Mouse (Mus musculus): ENCODE data around the gene Epb42.
"Not testable (repeated sequence)": the region's sequence is repeated elsewhere in the genome, so short reads cannot be mapped to it uniquely, and the experiment has no call there.

Epb42 gene

GRCm38 (mm10) chr2:121036733-121037341 lies at the start of gene Epb42:
TSS of gene Epb42 (minus strand) at chr2:121037072.
- in situ Hi-C loops (cut with MboI; ENCODE audit: low pct_unique_long_range_greater_than_20kb in 1 of 2, low sequenced_read_pairs in 2 of 2, unreplicated experiment in 1 of 2) = no loop called here

GRCm38 (mm10) chr2:121085480-121086185 lies 48.8 kb upstream of the Epb42 start, which contains the start of gene Tgm5:
TSS of gene Tgm5 (minus strand) at chr2:121085841.
- in situ Hi-C loops (cut with MboI; ENCODE audit: low pct_unique_long_range_greater_than_20kb in 1 of 2, low sequenced_read_pairs in 2 of 2, unreplicated experiment in 1 of 2) = loop anchor here in 1 of 2 experiments (10.0 kb wide), 1 partner anchor 101 kb away; no protein-coding TSS in a partner anchor

- in situ Hi-C loops (cut with MboI; ENCODE audit: low pct_unique_long_range_greater_than_20kb in 1 of 2, low sequenced_read_pairs in 2 of 2, unreplicated experiment in 1 of 2) = loop anchor here in 1 of 2 experiments (10.0 kb wide), 1 partner anchor 98 kb away; no protein-coding TSS in a partner anchor
These were observed 45.8 kb upstream of the Epb42 start for GRCm38 (mm10) chr2:121082626-121083025.

- in situ Hi-C loops (cut with MboI; ENCODE audit: low pct_unique_long_range_greater_than_20kb in 1 of 2, low sequenced_read_pairs in 2 of 2, unreplicated experiment in 1 of 2) = no loop called here
These were observed 37.9 kb upstream of the Epb42 start for GRCm38 (mm10) chr2:121074747-121075146.

GRCm38 (mm10) chr2:121071871-121072270 lies 35.0 kb upstream of the Epb42 start:
- in situ Hi-C loops (cut with MboI; ENCODE audit: low pct_unique_long_range_greater_than_20kb in 1 of 2, low sequenced_read_pairs in 2 of 2, unreplicated experiment in 1 of 2) = no loop called here

- in situ Hi-C loops (cut with MboI; ENCODE audit: low pct_unique_long_range_greater_than_20kb in 1 of 2, low sequenced_read_pairs in 2 of 2, unreplicated experiment in 1 of 2) = no loop called here
These were observed 32.6 kb upstream of the Epb42 start for GRCm38 (mm10) chr2:121069506-121069905.

- in situ Hi-C loops (cut with MboI; ENCODE audit: low pct_unique_long_range_greater_than_20kb in 1 of 2, low sequenced_read_pairs in 2 of 2, unreplicated experiment in 1 of 2) = no loop called here
These were observed 30.2 kb upstream of the Epb42 start for GRCm38 (mm10) chr2:121067116-121067515.

- in situ Hi-C loops (cut with MboI; ENCODE audit: low pct_unique_long_range_greater_than_20kb in 1 of 2, low sequenced_read_pairs in 2 of 2, unreplicated experiment in 1 of 2) = no loop called here
These were observed 24.4 kb upstream of the Epb42 start for GRCm38 (mm10) chr2:121061315-121061714.

- in situ Hi-C loops (cut with MboI; ENCODE audit: low pct_unique_long_range_greater_than_20kb in 1 of 2, low sequenced_read_pairs in 2 of 2, unreplicated experiment in 1 of 2) = no loop called here
These were observed 21.1 kb upstream of the Epb42 start for GRCm38 (mm10) chr2:121057997-121058396.

- in situ Hi-C loops (cut with MboI; ENCODE audit: low pct_unique_long_range_greater_than_20kb in 1 of 2, low sequenced_read_pairs in 2 of 2, unreplicated experiment in 1 of 2) = no loop called here
These were observed 19.0 kb upstream of the Epb42 start for GRCm38 (mm10) chr2:121055915-121056314.

- in situ Hi-C loops (cut with MboI; ENCODE audit: low pct_unique_long_range_greater_than_20kb in 1 of 2, low sequenced_read_pairs in 2 of 2, unreplicated experiment in 1 of 2) = no loop called here
These were observed 17.2 kb upstream of the Epb42 start for GRCm38 (mm10) chr2:121054060-121054459.

GRCm38 (mm10) chr2:121052176-121052575 lies 15.3 kb upstream of the Epb42 start:
- in situ Hi-C loops (cut with MboI; ENCODE audit: low pct_unique_long_range_greater_than_20kb in 1 of 2, low sequenced_read_pairs in 2 of 2, unreplicated experiment in 1 of 2) = no loop called here

GRCm38 (mm10) chr2:121045653-121046052 lies 8.8 kb upstream of the Epb42 start:
- in situ Hi-C loops (cut with MboI; ENCODE audit: low pct_unique_long_range_greater_than_20kb in 1 of 2, low sequenced_read_pairs in 2 of 2, unreplicated experiment in 1 of 2) = no loop called here

- in situ Hi-C loops (cut with MboI; ENCODE audit: low pct_unique_long_range_greater_than_20kb in 1 of 2, low sequenced_read_pairs in 2 of 2, unreplicated experiment in 1 of 2) = no loop called here
These were observed 4.2 kb upstream of the Epb42 start for GRCm38 (mm10) chr2:121041098-121041497.

- in situ Hi-C loops (cut with MboI; ENCODE audit: low pct_unique_long_range_greater_than_20kb in 1 of 2, low sequenced_read_pairs in 2 of 2, unreplicated experiment in 1 of 2) = no loop called here
These were observed 2.5 kb upstream of the Epb42 start for GRCm38 (mm10) chr2:121039382-121039781.

GRCm38 (mm10) chr2:121038851-121039250 lies 2.0 kb upstream of the Epb42 start:
- in situ Hi-C loops (cut with MboI; ENCODE audit: low pct_unique_long_range_greater_than_20kb in 1 of 2, low sequenced_read_pairs in 2 of 2, unreplicated experiment in 1 of 2) = not testable (repeated sequence)

- in situ Hi-C loops (cut with MboI; ENCODE audit: low pct_unique_long_range_greater_than_20kb in 1 of 2, low sequenced_read_pairs in 2 of 2, unreplicated experiment in 1 of 2) = no loop called here
These were observed 14.0 kb downstream of the Epb42 start for GRCm38 (mm10) chr2:121022918-121023317.

GRCm38 (mm10) chr2:121017151-121017550 lies 19.7 kb downstream of the Epb42 start:
- in situ Hi-C loops (cut with MboI; ENCODE audit: low pct_unique_long_range_greater_than_20kb in 1 of 2, low sequenced_read_pairs in 2 of 2, unreplicated experiment in 1 of 2) = no loop called here

- in situ Hi-C loops (cut with MboI; ENCODE audit: low pct_unique_long_range_greater_than_20kb in 1 of 2, low sequenced_read_pairs in 2 of 2, unreplicated experiment in 1 of 2) = no loop called here
These were observed 20.6 kb downstream of the Epb42 start for GRCm38 (mm10) chr2:121016226-121016625.

GRCm38 (mm10) chr2:121015507-121015906 lies 21.4 kb downstream of the Epb42 start:
- in situ Hi-C loops (cut with MboI; ENCODE audit: low pct_unique_long_range_greater_than_20kb in 1 of 2, low sequenced_read_pairs in 2 of 2, unreplicated experiment in 1 of 2) = no loop called here
